Mouse (Mus musculus): Measurements from ENCODE around the gene Fam20a.

DNA sequence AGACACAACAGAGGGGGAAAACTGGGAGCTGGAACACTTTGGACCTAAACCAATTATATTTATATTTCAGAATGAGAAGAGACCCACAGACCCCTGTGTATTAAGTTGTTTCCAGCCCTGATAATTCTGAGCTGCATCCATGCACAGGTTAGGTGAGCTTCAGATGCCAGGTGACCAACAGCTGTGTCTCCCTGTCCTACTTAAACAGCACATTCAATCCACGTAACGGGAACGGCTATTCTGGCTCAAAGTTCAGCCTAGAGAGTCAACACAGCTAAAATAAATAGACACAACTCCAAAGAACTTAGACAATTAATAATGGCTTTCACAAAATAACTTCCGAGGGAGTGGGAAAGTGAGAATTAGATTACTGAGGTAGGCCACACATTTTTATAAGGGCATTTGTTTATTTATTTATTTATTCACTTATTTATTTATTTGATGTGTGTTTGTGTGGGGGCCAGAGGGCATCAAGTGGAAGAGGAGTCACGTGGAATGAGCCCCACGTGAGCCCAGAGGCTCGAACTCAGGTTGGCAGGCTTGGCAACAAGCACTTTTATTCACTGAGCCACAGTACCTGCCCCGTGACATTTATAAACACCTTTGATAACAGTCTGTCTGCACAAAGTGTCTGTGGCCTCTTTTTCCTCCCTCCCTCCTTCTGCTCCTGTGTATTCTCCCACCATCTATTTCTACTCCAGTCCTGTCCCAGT, 10.8 kb upstream of the Fam20a start:
- TF ChIP-seq POLR2A (IDR thresholded peaks at IDR 0.05; ENCODE audit: low read depth, low read length) (no peak), CTCF (IDR thresholded peaks at IDR 0.05; ENCODE audit: extremely low read depth, insufficient read length, insufficient replicate concordance, low read depth, low read length) (no peak)

Data from small intestine, adult 2 months (tissue).